Mouse (Mus musculus) kidney, embryonic 14.5 days (tissue): Measurements from ENCODE around the gene Dhrs3. TPM values are rescaled to one million over a fixed set of nuclear protein-coding genes. Genes with fewer than 3 reads are reported as not detected.

Source experiments
- ATAC-seq: fragments of 200-750 bp; cut with Nextera tagmentation; 2 replicates; pipeline ENCODE4 v1.8.0; 2017; ENCODE audit warnings: moderate number of reproducible peaks, mild to moderate bottlenecking, moderate TSS enrichment, moderate library complexity; ENCODE audit not compliant: low FRiP score, low TSS enrichment
- H3K27ac ChIP-seq: fragments of 300-500 bp; sonication (generic); 2 replicates; pipeline ENCODE4 v1.5.1; 2014; ENCODE audit warnings: low read depth, mild to moderate bottlenecking, low read length, moderate library complexity, mixed read lengths
- H3K27me3 ChIP-seq: fragments of 300-500 bp; sonication (generic); 2 replicates; pipeline ENCODE4 v1.6.1; 2014; ENCODE audit warnings: mild to moderate bottlenecking, low read length; ENCODE audit not compliant: control insufficient read depth, insufficient read depth
- H3K36me3 ChIP-seq: fragments of 300-500 bp; sonication (generic); 2 replicates; pipeline ENCODE4 v1.6.1; 2014; ENCODE audit warnings: low read length, mixed read lengths; ENCODE audit not compliant: control insufficient read depth, insufficient read depth
- H3K4me1 ChIP-seq: fragments of 300-500 bp; sonication (generic); 2 replicates; pipeline ENCODE4 v1.6.1; 2014; ENCODE audit warnings: low read length, mixed read lengths; ENCODE audit not compliant: control insufficient read depth, insufficient read depth
- H3K4me2 ChIP-seq: fragments of 300-500 bp; sonication (generic); replicated peaks from 2 replicates; pipeline ENCODE4 v1.6.1; 2014; ENCODE audit warnings: low read depth, mild to moderate bottlenecking, low read length
- H3K4me3 ChIP-seq: fragments of 300-500 bp; sonication (generic); 2 replicates; pipeline ENCODE4 v1.5.1; 2014; ENCODE audit warnings: mild to moderate bottlenecking, low read length
- H3K9ac ChIP-seq: fragments of 300-500 bp; sonication (generic); 2 replicates; pipeline ENCODE4 v1.6.1; 2014; ENCODE audit warnings: low read depth, mild to moderate bottlenecking, low read length, moderate library complexity
- H3K9me3 ChIP-seq: fragments of 300-500 bp; sonication (generic); 2 replicates; pipeline ENCODE4 v1.6.1; 2016; ENCODE audit warnings: low read length; ENCODE audit not compliant: control insufficient read depth
- WGBS: fragments of 180-500 bp; shearing (Covaris S2); extraction: QIAGEN DNeasy Blood & Tissue Kit; methylation state at CpG from one replicate; pipeline ENCODE4 v1.1.7; 2014; 5-methylcytosine and 5-hydroxymethylcytosine counted together
- polyA plus RNA-seq: library from polyadenylated mRNA; unstranded; fragments of >200 nt; fragmentation: Nextera tagmentation; extraction: Ambion mirVana; gene quantifications from 2 replicates; pipeline ENCODE4 v1.2.1, GENCODE M21; 2014

The Dhrs3 gene
- polyA plus RNA-seq, 1 experiment from 2014 or later: 226 TPM

GRCm38 (mm10) chr4:144906001-144906889, 13.6 kb downstream of the Dhrs3 start:
- Histone ChIP-seq H3K9ac (no peak overlapping the region), H3K4me2 (no peak overlapping the region), H3K4me1 (peaks cover 18% of the 10 kb centered on the region), H3K9me3 (no peaks in the 10 kb centered on the region), H3K4me3 (no peak overlapping the region), H3K27ac (peak overlapping the region; percentile 51; the same call in 1 of the 2 replicates), H3K27me3 (no peaks in the 10 kb centered on the region), H3K36me3 (peaks cover 20% of the 10 kb centered on the region; the same call in 1 of the 2 replicates)
- 69% methylated on average over 8 of the region's 8 CpGs for WGBS
- no peak for ATAC-seq

- ATAC-seq: no peak
- Histone ChIP-seq H3K4me3 (no peak overlapping the region), H3K36me3 (peaks cover 16% of the 10 kb centered on the region; the same call in 1 of the 2 replicates), H3K4me2 (no peak overlapping the region), H3K4me1 (peaks cover 15% of the 10 kb centered on the region; the same call in 1 of the 2 replicates), H3K9ac (no peak overlapping the region), H3K27ac (no peak overlapping the region), H3K27me3 (no peaks in the 10 kb centered on the region), H3K9me3 (no peaks in the 10 kb centered on the region)
- WGBS: 78% methylated on average over 4 of the region's 4 CpGs
Observed at GRCm38 (mm10) chr4:144906978-144907703, 14.5 kb downstream of the Dhrs3 start.

DNA sequence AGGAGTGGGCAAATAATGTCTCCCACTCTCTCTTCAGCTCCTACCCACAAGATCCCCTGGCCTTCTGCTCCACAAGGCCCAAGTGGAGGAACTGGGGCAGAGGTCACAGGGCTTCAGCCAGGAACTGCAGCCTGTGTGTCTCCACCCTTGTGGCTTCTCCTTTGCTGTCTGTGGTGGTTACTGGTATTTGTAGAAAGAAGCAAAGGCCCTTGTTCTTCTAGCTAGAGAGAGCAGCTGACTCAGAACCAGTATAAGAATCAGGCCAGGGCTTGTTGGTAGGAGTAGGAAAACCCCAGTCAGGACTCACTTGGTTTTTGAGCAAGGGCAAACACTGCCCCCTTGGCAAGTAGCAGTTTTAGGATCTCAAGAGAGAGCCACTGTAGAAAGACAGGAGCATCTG, 16.2 kb downstream of the Dhrs3 start:
- no peak for ATAC-seq
- H3K4me1 ChIP-seq: peaks cover 9% of the 10 kb centered on the region; the same call in 1 of the 2 replicates

DNA sequence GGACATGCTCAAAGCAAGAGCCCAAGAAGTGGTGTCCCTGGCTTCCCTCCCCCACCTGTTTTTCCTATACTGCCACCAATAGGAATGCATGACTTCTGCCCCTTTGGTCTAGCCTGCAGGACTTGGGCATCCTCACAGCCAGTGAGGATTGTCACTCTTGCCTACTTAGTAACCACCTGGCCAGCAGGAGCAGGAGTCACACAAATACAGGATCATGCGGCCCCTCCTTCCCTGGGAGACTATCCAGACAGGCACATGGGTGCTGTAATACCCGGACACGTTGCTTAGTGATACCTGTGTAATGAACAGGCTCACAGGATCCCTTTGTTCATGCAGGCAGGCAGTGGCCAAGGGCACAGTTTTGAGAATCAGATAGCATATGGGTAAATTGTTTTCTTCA, 17.7 kb downstream of the Dhrs3 start:
- no peak overlapping the region for H3K9ac ChIP-seq
- H3K9me3 ChIP-seq: no peaks in the 10 kb centered on the region
- WGBS: 85% methylated on average over 3 of the region's 3 CpGs
- ATAC-seq: no peak
- no peak overlapping the region for H3K27ac ChIP-seq
- no peak overlapping the region for H3K4me3 ChIP-seq
- H3K36me3 ChIP-seq: peaks cover 20% of the 10 kb centered on the region; the same call in 1 of the 2 replicates
- H3K4me1 ChIP-seq: peaks cover 9% of the 10 kb centered on the region; the same call in 1 of the 2 replicates
- H3K4me2 ChIP-seq: no peak overlapping the region
- H3K27me3 ChIP-seq: no peaks in the 10 kb centered on the region

More for the DNA sequence above, 16.2 kb downstream of the Dhrs3 start:
- Histone ChIP-seq H3K4me2 (no peak overlapping the region), H3K36me3 (peaks cover 16% of the 10 kb centered on the region; the same call in 1 of the 2 replicates), H3K4me3 (no peak overlapping the region), H3K9me3 (no peaks in the 10 kb centered on the region), H3K27ac (no peak overlapping the region), H3K9ac (no peak overlapping the region), H3K27me3 (no peaks in the 10 kb centered on the region)

GRCm38 (mm10) chr4:144913298-144914152, 20.9 kb downstream of the Dhrs3 start:
- H3K4me2 ChIP-seq: no peak overlapping the region
- ATAC-seq: no peak
- no peaks in the 10 kb centered on the region for H3K4me1 ChIP-seq
- H3K36me3 ChIP-seq: peaks cover 30% of the 10 kb centered on the region
- H3K27ac ChIP-seq: no peak overlapping the region
- no peak overlapping the region for H3K4me3 ChIP-seq
- no peaks in the 10 kb centered on the region for H3K27me3 ChIP-seq
- H3K9me3 ChIP-seq: no peaks in the 10 kb centered on the region
- WGBS: 89% methylated on average over 6 of the region's 6 CpGs
- H3K9ac ChIP-seq: no peak overlapping the region

- H3K9ac ChIP-seq: no peak overlapping the region
- no peak for ATAC-seq
- H3K4me2 ChIP-seq: no peak overlapping the region
- H3K4me1 ChIP-seq: no peaks in the 10 kb centered on the region
- H3K36me3 ChIP-seq: peaks cover 54% of the 10 kb centered on the region
- 94% methylated on average over 6 of the region's 6 CpGs for WGBS
- H3K9me3 ChIP-seq: no peaks in the 10 kb centered on the region
- H3K4me3 ChIP-seq: no peak overlapping the region
- H3K27ac ChIP-seq: no peak overlapping the region
- no peaks in the 10 kb centered on the region for H3K27me3 ChIP-seq
Observed at GRCm38 (mm10) chr4:144916520-144916919, 23.9 kb downstream of the Dhrs3 start.

DNA sequence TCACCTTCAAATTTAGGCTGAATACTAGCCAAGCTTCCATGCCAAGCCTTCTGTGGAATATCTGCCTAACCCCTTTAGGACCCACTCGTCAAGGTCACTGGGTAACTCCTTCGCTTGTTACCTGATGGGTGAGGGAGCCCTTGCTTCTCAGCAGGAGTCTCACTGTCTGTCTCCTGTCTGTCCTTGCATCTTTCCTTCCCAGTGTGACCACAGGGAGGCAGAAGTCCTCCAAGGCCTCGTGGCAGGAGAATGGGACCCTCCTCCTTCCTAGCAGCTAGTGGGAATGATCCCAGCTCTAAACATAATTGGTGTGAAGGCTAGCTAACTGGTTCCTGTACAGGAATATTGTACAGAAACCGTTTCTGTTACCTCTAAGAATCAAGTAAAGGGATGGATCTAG, 24.5 kb downstream of the Dhrs3 start:
- Histone ChIP-seq H3K4me3 (no peak overlapping the region), H3K27me3 (no peaks in the 10 kb centered on the region), H3K4me1 (no peaks in the 10 kb centered on the region), H3K36me3 (peaks cover 55% of the 10 kb centered on the region), H3K9me3 (no peaks in the 10 kb centered on the region), H3K4me2 (no peak overlapping the region), H3K9ac (no peak overlapping the region), H3K27ac (no peak overlapping the region)
- 67% methylated on average over 4 of the region's 4 CpGs for WGBS
- no peak for ATAC-seq

DNA sequence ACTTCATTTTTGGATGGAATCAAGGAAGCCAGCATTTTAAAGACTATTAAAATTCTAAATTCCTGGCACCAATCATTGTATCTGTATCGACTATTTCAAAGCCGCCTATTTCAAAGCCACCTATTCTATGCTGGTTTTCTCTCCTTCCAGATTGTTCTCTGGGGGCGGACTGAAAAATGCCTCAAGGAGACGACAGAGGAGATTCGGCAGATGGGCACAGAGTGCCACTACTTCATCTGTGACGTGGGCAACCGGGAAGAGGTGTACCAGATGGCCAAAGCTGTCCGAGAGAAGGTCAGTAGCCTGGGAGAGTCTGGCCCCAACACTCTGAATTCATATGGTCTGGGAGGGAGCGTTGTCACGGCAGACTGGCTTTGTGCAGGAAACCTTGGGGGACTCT, 25.9 kb downstream of the Dhrs3 start:
- H3K4me3 ChIP-seq: no peak overlapping the region
- H3K4me1 ChIP-seq: no peaks in the 10 kb centered on the region
- H3K9me3 ChIP-seq: no peaks in the 10 kb centered on the region
- H3K27ac ChIP-seq: no peak overlapping the region
- ATAC-seq: no peak
- 94% methylated on average over 10 of the region's 10 CpGs for WGBS
- no peaks in the 10 kb centered on the region for H3K27me3 ChIP-seq
- H3K9ac ChIP-seq: no peak overlapping the region
- H3K4me2 ChIP-seq: no peak overlapping the region
- H3K36me3 ChIP-seq: peaks cover 69% of the 10 kb centered on the region
